In genomic region chr12:112922541-112922940, GRCm38 (mm10) we compare ENCODE assay signal across 22 mouse cellular contexts. TPM values are rescaled to one million over a fixed set of nuclear protein-coding genes. Genes with fewer than 3 reads are reported as not detected.
DNase-seq lines count a peak whose midpoint lies in the region; ATAC-seq and TF ChIP-seq lines count a peak whose summit lies in the region.
"Had no signal": no experiment of that assay in that cellular context is flagged by ENCODE, and none has a peak within 500 bp of the region (broad histone marks: within the 10 kb centered on the region; RNA-seq: fewer than 3 reads in every experiment).

No protein-coding gene starts in this region.

- H3K27me3 ChIP-seq in heart, embryonic 13.5 days (replicated peaks), result peaks cover 88% of the 10 kb centered on the region
- peaks cover 88% of the 10 kb centered on the region for H3K27me3 ChIP-seq in heart, embryonic 10.5 days (ENCODE audit: insufficient read depth, poor library complexity, severe bottlenecking)
- peaks cover 26% of the 10 kb centered on the region for H3K27me3 ChIP-seq in forebrain, embryonic 12.5 days
- H3K27me3 ChIP-seq in hindbrain, postnatal 0 days (ENCODE audit: insufficient read depth, low read length), result no peaks in the 10 kb centered on the region
- peaks cover 50% of the 10 kb centered on the region for H3K27me3 ChIP-seq in limb, embryonic 10.5 days (ENCODE audit: low read depth, poor library complexity, severe bottlenecking)
- no peaks in the 10 kb centered on the region for H3K27me3 ChIP-seq in thymus, adult 2 months (ENCODE audit: control insufficient read depth, insufficient read depth, low read length)

- ATAC-seq in heart, embryonic 13.5 days (ENCODE audit: extremely low read depth, insufficient number of reproducible peaks, low FRiP score, low TSS enrichment), result no peak
- ATAC-seq in forebrain, embryonic 12.5 days (ENCODE audit: low FRiP score), result peak; percentile 73
- ATAC-seq in hindbrain, postnatal 0 days, result no peak

- no peaks in the 10 kb centered on the region for H3K9me3 ChIP-seq in heart, embryonic 13.5 days
- H3K9me3 ChIP-seq in heart, embryonic 10.5 days, result no peaks in the 10 kb centered on the region
- H3K9me3 ChIP-seq in forebrain, embryonic 12.5 days, result no peaks in the 10 kb centered on the region
- H3K9me3 ChIP-seq in hindbrain, postnatal 0 days (ENCODE audit: low read length), result no peaks in the 10 kb centered on the region
- no peaks in the 10 kb centered on the region for H3K9me3 ChIP-seq in limb, embryonic 10.5 days (replicated peaks)
- H3K9me3 ChIP-seq: embryonic facial prominence, embryonic 12.5 days; G1E had no signal

- no peak for TF ChIP-seq POLR2A in thymus, adult 2 months (IDR thresholded peaks at IDR 0.05; ENCODE audit: control insufficient read depth, extremely low read depth, insufficient read depth, low read length, poor library complexity)

- WGBS in heart, embryonic 13.5 days, result 55% methylated on average over 3 of the region's 3 CpGs
- 34% methylated on average over 3 of the region's 3 CpGs for WGBS in heart, embryonic 10.5 days
- 23% methylated on average over 3 of the region's 3 CpGs for WGBS in forebrain, embryonic 12.5 days
- 14% methylated on average over 3 of the region's 3 CpGs for WGBS in hindbrain, postnatal 0 days
- WGBS in limb, embryonic 10.5 days, result 12% methylated on average over 3 of the region's 3 CpGs
- WGBS in thymus, adult 2 months, result 52% methylated on average over 3 of the region's 3 CpGs

- peaks cover 36% of the 10 kb centered on the region for H3K4me1 ChIP-seq in heart, embryonic 13.5 days
- H3K4me1 ChIP-seq in heart, embryonic 10.5 days, result peaks cover 41% of the 10 kb centered on the region
- H3K4me1 ChIP-seq in brown adipose tissue, adult 24 weeks (ENCODE audit: control insufficient read depth, insufficient read depth, insufficient read length, low read length), result peaks cover 20% of the 10 kb centered on the region
- peaks cover 28% of the 10 kb centered on the region for H3K4me1 ChIP-seq in forebrain, embryonic 12.5 days
- H3K4me1 ChIP-seq in hindbrain, postnatal 0 days (ENCODE audit: insufficient read depth, low read length), result 0 out of 2 replicates have a peak, but pooled peaks cover 5% of the 10 kb centered on the region
- H3K4me1 ChIP-seq in limb, embryonic 10.5 days, result peaks cover 52% of the 10 kb centered on the region
- peaks cover 14% of the 10 kb centered on the region; the same call in 1 of the 2 replicates for H3K4me1 ChIP-seq in thymus, adult 2 months (replicated peaks; ENCODE audit: control insufficient read depth, insufficient read depth, low read length)

- H3K4me2 ChIP-seq in heart, embryonic 13.5 days, result no peak overlapping the region
- no peak overlapping the region for H3K4me2 ChIP-seq in forebrain, embryonic 12.5 days
- no peak overlapping the region for H3K4me2 ChIP-seq in hindbrain, postnatal 0 days (ENCODE audit: low read depth, low read length)
- H3K4me2 ChIP-seq: embryonic facial prominence, embryonic 12.5 days; liver, embryonic 11.5 days; lung, embryonic 14.5 days had no signal

- no peak for TF ChIP-seq CTCF in hindbrain, postnatal 0 days (IDR thresholded peaks at IDR 0.05; ENCODE audit: low read depth)
- TF ChIP-seq CTCF in thymus, adult 2 months (IDR thresholded peaks at IDR 0.05; ENCODE audit: borderline replicate concordance, control insufficient read depth, extremely low read depth, insufficient read depth, low read length, poor library complexity), result no peak

- H3K9ac ChIP-seq in heart, embryonic 13.5 days, result 0 out of 2 replicates have a peak overlapping the region, but pooled peaks have one; percentile 33
- no peak overlapping the region; the same call in 1 of the 2 replicates for H3K9ac ChIP-seq in forebrain, embryonic 12.5 days
- H3K9ac ChIP-seq in hindbrain, postnatal 0 days (replicated peaks; ENCODE audit: low read length), result 0 out of 2 replicates have a peak overlapping the region, but pooled peaks have one; percentile 9
- H3K9ac ChIP-seq: embryonic facial prominence, embryonic 12.5 days; lung, embryonic 14.5 days had no signal

- DNase-seq in heart, embryonic 10.5 days (ENCODE audit: low spot score), result no peak
- DNase-seq in hindbrain, postnatal 0 days (ENCODE audit: low spot score), result no peak
- no peak for DNase-seq in limb, embryonic 10.5 days (ENCODE audit: low spot score)
- DNase-seq in lung, postnatal 25 days (ENCODE audit: low spot score), result no peak
- no peak for DNase-seq in thymus, adult 2 months
- DNase-seq: adrenal gland, adult 8-10 months; cerebellum, adult 9-10 months; gastrocnemius, postnatal 25 days; heart, postnatal 4 days; kidney, adult 11 months; kidney, postnatal 14 days; layer of hippocampus, adult 9-11 months; lung, embryonic 14.5 days; thymus, postnatal 36 days had no signal

- H3K27ac ChIP-seq in heart, embryonic 13.5 days (replicated peaks), result 0 out of 2 replicates have a peak overlapping the region, but pooled peaks have one; percentile 20
- H3K27ac ChIP-seq in heart, embryonic 10.5 days, result no peak overlapping the region
- 0 out of 2 replicates have a peak overlapping the region, but pooled peaks have one; percentile 11 for H3K27ac ChIP-seq in brown adipose tissue, adult 24 weeks (replicated peaks; ENCODE audit: low read depth, low read length)
- 0 out of 2 replicates have a peak overlapping the region, but pooled peaks have one; percentile 25 for H3K27ac ChIP-seq in forebrain, embryonic 12.5 days
- H3K27ac ChIP-seq in hindbrain, postnatal 0 days, result no peak overlapping the region
- no peak overlapping the region for H3K27ac ChIP-seq in limb, embryonic 10.5 days
- no peak overlapping the region for H3K27ac ChIP-seq in thymus, adult 2 months (ENCODE audit: control insufficient read depth, insufficient read depth, low read length)
- H3K27ac ChIP-seq: embryonic facial prominence, embryonic 12.5 days; stomach, postnatal 0 days had no signal

- no peak overlapping the region for H3K4me3 ChIP-seq in heart, embryonic 13.5 days
- H3K4me3 ChIP-seq in heart, embryonic 10.5 days, result no peak overlapping the region
- H3K4me3 ChIP-seq in brown adipose tissue, adult 24 weeks (ENCODE audit: insufficient read depth, low read depth, low read length), result no peak overlapping the region
- no peak overlapping the region for H3K4me3 ChIP-seq in forebrain, embryonic 12.5 days (replicated peaks)
- H3K4me3 ChIP-seq in hindbrain, postnatal 0 days (ENCODE audit: low read length), result no peak overlapping the region
- H3K4me3 ChIP-seq in limb, embryonic 10.5 days, result no peak overlapping the region
- no peak overlapping the region for H3K4me3 ChIP-seq in thymus, adult 2 months (ENCODE audit: control insufficient read depth, insufficient read depth, low read length)
- H3K4me3 ChIP-seq: embryonic facial prominence, embryonic 12.5 days had no signal

- H3K36me3 ChIP-seq in heart, embryonic 13.5 days, result peaks cover 3% of the 10 kb centered on the region; the same call in 1 of the 2 replicates
- no peaks in the 10 kb centered on the region for H3K36me3 ChIP-seq in heart, embryonic 10.5 days
- no peaks in the 10 kb centered on the region; the same call in 1 of the 2 replicates for H3K36me3 ChIP-seq in forebrain, embryonic 12.5 days (replicated peaks)
- 0 out of 2 replicates have a peak, but pooled peaks cover 3% of the 10 kb centered on the region for H3K36me3 ChIP-seq in hindbrain, postnatal 0 days (ENCODE audit: insufficient read depth, low read length)
- peaks cover 3% of the 10 kb centered on the region; the same call in 1 of the 2 replicates for H3K36me3 ChIP-seq in limb, embryonic 10.5 days
- no peaks in the 10 kb centered on the region for H3K36me3 ChIP-seq in thymus, adult 2 months (ENCODE audit: control insufficient read depth, insufficient read depth, low read length)
- H3K36me3 ChIP-seq: embryonic facial prominence, embryonic 12.5 days; G1E had no signal

RNA-seq across cellular contexts. Expression of gene Jag2, which starts 7.0 kb away (rescaled TPM):
- polyA plus RNA-seq in heart, embryonic 13.5 days (2015; fragmentation: Nextera tagmentation; extraction: Ambion mirVana), result 2.5 and 2.7 TPM in 2 replicates
- polyA plus RNA-seq in heart, embryonic 10.5 days (2016; fragmentation: Nextera tagmentation; extraction: Ambion mirVana), result 2.0 and 3.6 TPM in 2 replicates
- polyA plus RNA-seq in brown adipose tissue, adult 24 weeks (2012; ENCODE audit: insufficient read depth, insufficient read length, missing spikeins), result 2.2 and 3.2 TPM in 2 replicates
- 5.6 and 6.2 TPM in 2 replicates for polyA plus RNA-seq in forebrain, embryonic 12.5 days (2016; fragmentation: Nextera tagmentation; extraction: Ambion mirVana)
- total RNA-seq in hindbrain, postnatal 0 days (2014; rRNA removed), result 63.4 and 88.4 TPM in 2 replicates
- polyA plus RNA-seq in hindbrain, postnatal 0 days (2015; fragmentation: Nextera tagmentation; extraction: Ambion mirVana), result 7.7 and 8.5 TPM in 2 replicates
- 3.5 and 4.5 TPM in 2 replicates for polyA plus RNA-seq in limb, embryonic 10.5 days (2016; fragmentation: Nextera tagmentation; extraction: Ambion mirVana)
- 58.7 and 61.5 TPM in 2 replicates for polyA plus RNA-seq in thymus, adult 2 months (2012; rRNA removed)

RNA-seq across cellular contexts. Expression of gene Nudt14, which starts 19.4 kb away (rescaled TPM):
- 45.3 and 47.2 TPM in 2 replicates for polyA plus RNA-seq in heart, embryonic 13.5 days (2015; fragmentation: Nextera tagmentation; extraction: Ambion mirVana)
- 48.6 and 65.5 TPM in 2 replicates for polyA plus RNA-seq in heart, embryonic 10.5 days (2016; fragmentation: Nextera tagmentation; extraction: Ambion mirVana)
- 19.4 and 23.6 TPM in 2 replicates for polyA plus RNA-seq in brown adipose tissue, adult 24 weeks (2012; ENCODE audit: insufficient read depth, insufficient read length, missing spikeins)
- 51.5 and 54.4 TPM in 2 replicates for polyA plus RNA-seq in forebrain, embryonic 12.5 days (2016; fragmentation: Nextera tagmentation; extraction: Ambion mirVana)
- 29.0 and 29.4 TPM in 2 replicates for total RNA-seq in hindbrain, postnatal 0 days (2014; rRNA removed)
- 51.7 and 54.8 TPM in 2 replicates for polyA plus RNA-seq in hindbrain, postnatal 0 days (2015; fragmentation: Nextera tagmentation; extraction: Ambion mirVana)
- 76.7 and 79.7 TPM in 2 replicates for polyA plus RNA-seq in limb, embryonic 10.5 days (2016; fragmentation: Nextera tagmentation; extraction: Ambion mirVana)
- polyA plus RNA-seq in thymus, adult 2 months (2012; rRNA removed), result 58.8 and 59.6 TPM in 2 replicates

RNA-seq across cellular contexts. Expression of gene Btbd6, which starts 53.7 kb away (rescaled TPM):
- polyA plus RNA-seq in heart, embryonic 13.5 days (2015; fragmentation: Nextera tagmentation; extraction: Ambion mirVana), result 21.7 and 22.0 TPM in 2 replicates
- 22.3 and 23.6 TPM in 2 replicates for polyA plus RNA-seq in heart, embryonic 10.5 days (2016; fragmentation: Nextera tagmentation; extraction: Ambion mirVana)
- polyA plus RNA-seq in brown adipose tissue, adult 24 weeks (2012; ENCODE audit: insufficient read depth, insufficient read length, missing spikeins), result 10.1 and 10.9 TPM in 2 replicates
- polyA plus RNA-seq in forebrain, embryonic 12.5 days (2016; fragmentation: Nextera tagmentation; extraction: Ambion mirVana), result 28.2 and 29.2 TPM in 2 replicates
- total RNA-seq in hindbrain, postnatal 0 days (2014; rRNA removed), result 71.0 and 76.1 TPM in 2 replicates
- 52.1 and 52.9 TPM in 2 replicates for polyA plus RNA-seq in hindbrain, postnatal 0 days (2015; fragmentation: Nextera tagmentation; extraction: Ambion mirVana)
- polyA plus RNA-seq in limb, embryonic 10.5 days (2016; fragmentation: Nextera tagmentation; extraction: Ambion mirVana), result 25.6 and 27.9 TPM in 2 replicates
- polyA plus RNA-seq in thymus, adult 2 months (2012; rRNA removed), result 69.7 and 87.6 TPM in 2 replicates

RNA-seq across cellular contexts. Expression of gene Gpr132, which starts 54.5 kb away (rescaled TPM):
- 0.08 and 0.16 TPM in 2 replicates for polyA plus RNA-seq in heart, embryonic 13.5 days (2015; fragmentation: Nextera tagmentation; extraction: Ambion mirVana)
- polyA plus RNA-seq in heart, embryonic 10.5 days (2016; fragmentation: Nextera tagmentation; extraction: Ambion mirVana), result 0.11 TPM in 1 of 2 replicates, not detected in the other
- not detected in 2 replicates for polyA plus RNA-seq in brown adipose tissue, adult 24 weeks (2012; ENCODE audit: insufficient read depth, insufficient read length, missing spikeins)
- polyA plus RNA-seq in forebrain, embryonic 12.5 days (2016; fragmentation: Nextera tagmentation; extraction: Ambion mirVana), result not detected in 2 replicates
- 0.10 TPM in 1 of 2 replicates, not detected in the other for total RNA-seq in hindbrain, postnatal 0 days (2014; rRNA removed)
- 0.05 TPM in 1 of 2 replicates, not detected in the other for polyA plus RNA-seq in hindbrain, postnatal 0 days (2015; fragmentation: Nextera tagmentation; extraction: Ambion mirVana)
- 0.11 TPM in 1 of 2 replicates, not detected in the other for polyA plus RNA-seq in limb, embryonic 10.5 days (2016; fragmentation: Nextera tagmentation; extraction: Ambion mirVana)
- polyA plus RNA-seq in thymus, adult 2 months (2012; rRNA removed), result 256 and 265 TPM in 2 replicates
- total RNA-seq: left cerebral cortex, postnatal 36 days had no signal

Comparison
In these comparisons a context has a peak if more than half of its experiments do, and no peak if none do; other contexts are left out.
1. H3K27ac ChIP-seq: peak in heart, embryonic 13.5 days (single experiment), brown adipose tissue, adult 24 weeks (single experiment) and forebrain, embryonic 12.5 days (single experiment); none in heart, embryonic 10.5 days (single experiment), hindbrain, postnatal 0 days (single experiment), limb, embryonic 10.5 days (single experiment) and thymus, adult 2 months (single experiment).